Mouse (Mus musculus) olfactory bulb, adult 2 months (tissue): ENCODE data around the gene Kcnj6.

Experiments
- CTCF ChIP-seq: fragments of 200-500 bp; IDR thresholded peaks from 2 replicates; pipeline ENCODE4 v1.5.1; 2012; ENCODE audit warnings: low read depth, mild to moderate bottlenecking, low read length, moderate library complexity; ENCODE audit not compliant: insufficient read depth
- POLR2A ChIP-seq: fragments of 200-500 bp; IDR thresholded peaks from 2 replicates; pipeline ENCODE4 v1.6.1; 2012; ENCODE audit warnings: mild to moderate bottlenecking, low read depth, low read length, moderate library complexity; ENCODE audit not compliant: insufficient read depth

GRCm38 (mm10) chr16:94783696-94784095 lies 213.8 kb downstream of the Kcnj6 start:
- TF ChIP-seq CTCF (no peak), POLR2A (no peak)
